Mouse (Mus musculus) forebrain, embryonic 10.5 days (tissue): ENCODE results near the gene Nfatc4. TPM values are rescaled to one million over a fixed set of nuclear protein-coding genes. Genes with fewer than 3 reads are reported as not detected.

ENCODE experiments used
- DNase-seq: peaks from one replicate; pipeline ENCODE4 v3.0.0-alpha.2; 2017; ENCODE audit warnings: low spot score; ENCODE audit errors: extremely low spot score
- H3K27ac ChIP-seq: fragments of 300-500 bp; sonication (generic); 2 replicates; pipeline ENCODE4 v1.5.1; 2016; ENCODE audit warnings: mild to moderate bottlenecking
- H3K27me3 ChIP-seq: fragments of 300-500 bp; sonication (generic); 2 replicates; pipeline ENCODE4 v1.6.1; 2016; ENCODE audit warnings: mild to moderate bottlenecking; ENCODE audit not compliant: poor library complexity, severe bottlenecking
- H3K36me3 ChIP-seq: fragments of 300-500 bp; sonication (generic); replicated peaks from 2 replicates; pipeline ENCODE4 v1.6.1; 2016; ENCODE audit warnings: mild to moderate bottlenecking, moderate library complexity
- H3K4me1 ChIP-seq: fragments of 300-500 bp; sonication (generic); 2 replicates; pipeline ENCODE4 v1.6.1; 2016
- H3K4me3 ChIP-seq: fragments of 300-500 bp; sonication (generic); 2 replicates; pipeline ENCODE4 v1.5.1; 2016; ENCODE audit warnings: mild to moderate bottlenecking, moderate library complexity
- H3K9me3 ChIP-seq: fragments of 300-500 bp; sonication (generic); 2 replicates; pipeline ENCODE4 v1.6.1; 2016; ENCODE audit warnings: mild to moderate bottlenecking, moderate library complexity
- WGBS: fragments of 180-500 bp; shearing (Covaris S2); methylation state at CpG from one replicate; pipeline ENCODE4 v1.1.7; 2016; 5-methylcytosine and 5-hydroxymethylcytosine counted together
- polyA plus RNA-seq: library from polyadenylated mRNA; unstranded; fragments of >200 nt; fragmentation: Nextera tagmentation; extraction: Ambion mirVana; gene quantifications from 2 replicates; pipeline ENCODE4 v1.2.1, GENCODE M21; 2016

Nfatc4 gene
- polyA plus RNA-seq, 1 experiment from 2014 or later = 39.1 TPM

GRCm38 (mm10) chr14:55788256-55789050 is 34.5 kb upstream of the Nfatc4 start, which contains the start of gene Ripk3:
Gene Ripk3 (minus strand): TSS chr14:55788865.
- Histone ChIP-seq H3K27ac (no peak within 1 kb of the TSS), H3K36me3 (no peaks in the 10 kb centered on the region), H3K9me3 (no peaks in the 10 kb centered on the region), H3K27me3 (peaks cover 74% of the 10 kb centered on the region), H3K4me3 (peak within 1 kb of the TSS; percentile 47), H3K4me1 (peaks cover 22% of the 10 kb centered on the region)
- DNase-seq = no peak
- WGBS = 5% methylated on average over 40 of the region's 40 CpGs

GRCm38 (mm10) chr14:55793461-55793860 is 29.5 kb upstream of the Nfatc4 start:
- H3K27ac ChIP-seq = no peak overlapping the region
- peaks cover 24% of the 10 kb centered on the region for H3K27me3 ChIP-seq
- H3K4me3 ChIP-seq = no peak overlapping the region
- peaks cover 4% of the 10 kb centered on the region for H3K4me1 ChIP-seq
- no peak for DNase-seq
- no peaks in the 10 kb centered on the region for H3K36me3 ChIP-seq
- no peaks in the 10 kb centered on the region for H3K9me3 ChIP-seq
- WGBS = 75% methylated on average over 2 of the region's 2 CpGs

GRCm38 (mm10) chr14:55793946-55794345 is 29.0 kb upstream of the Nfatc4 start:
- H3K4me3 ChIP-seq = no peak overlapping the region
- no peaks in the 10 kb centered on the region for H3K9me3 ChIP-seq
- no peaks in the 10 kb centered on the region for H3K36me3 ChIP-seq
- H3K27me3 ChIP-seq = peaks cover 20% of the 10 kb centered on the region
- 70% methylated on average over 2 of the region's 2 CpGs for WGBS
- no peak overlapping the region for H3K27ac ChIP-seq
- H3K4me1 ChIP-seq = no peaks in the 10 kb centered on the region
- no peak for DNase-seq

- no peak overlapping the region for H3K27ac ChIP-seq
- DNase-seq = no peak
- H3K9me3 ChIP-seq = no peaks in the 10 kb centered on the region
- no peaks in the 10 kb centered on the region for H3K4me1 ChIP-seq
- H3K36me3 ChIP-seq = no peaks in the 10 kb centered on the region
- H3K27me3 ChIP-seq = peaks cover 3% of the 10 kb centered on the region
- 88% methylated on average over 15 of the region's 15 CpGs for WGBS
- H3K4me3 ChIP-seq = no peak overlapping the region
Observed at GRCm38 (mm10) chr14:55795380-55796163, 27.4 kb upstream of the Nfatc4 start.

- Histone ChIP-seq H3K4me1 (peaks cover 9% of the 10 kb centered on the region), H3K27ac (peak overlapping the region; percentile 74), H3K36me3 (no peaks in the 10 kb centered on the region)
Observed at GRCm38 (mm10) chr14:55814885-55815284, 8.1 kb upstream of the Nfatc4 start.

GRCm38 (mm10) chr14:55815310-55815751 is 7.6 kb upstream of the Nfatc4 start:
- Histone ChIP-seq H3K9me3 (no peaks in the 10 kb centered on the region), H3K4me3 (peak overlapping the region; percentile 63), H3K4me1 (peaks cover 9% of the 10 kb centered on the region), H3K27ac (peak overlapping the region; percentile 74), H3K36me3 (no peaks in the 10 kb centered on the region), H3K27me3 (no peaks in the 10 kb centered on the region)
- 25% methylated on average over 17 of the region's 17 CpGs for WGBS
- DNase-seq = no peak

More at GRCm38 (mm10) chr14:55814885-55815284, 8.1 kb upstream of the Nfatc4 start:
- Histone ChIP-seq H3K9me3 (no peaks in the 10 kb centered on the region), H3K4me3 (peak overlapping the region; percentile 63), H3K27me3 (no peaks in the 10 kb centered on the region)
- DNase-seq = peak; percentile 78
- 24% methylated on average over 16 of the region's 16 CpGs for WGBS

GRCm38 (mm10) chr14:55819845-55820405 is 3.0 kb upstream of the Nfatc4 start:
- Histone ChIP-seq H3K9me3 (no peaks in the 10 kb centered on the region), H3K27me3 (no peaks in the 10 kb centered on the region), H3K4me1 (peaks cover 33% of the 10 kb centered on the region), H3K36me3 (no peaks in the 10 kb centered on the region), H3K27ac (no peak overlapping the region), H3K4me3 (no peak overlapping the region)
- 78% methylated on average over 7 of the region's 7 CpGs for WGBS
- DNase-seq = no peak

- H3K36me3 ChIP-seq = no peaks in the 10 kb centered on the region
- peaks cover 4% of the 10 kb centered on the region for H3K27me3 ChIP-seq
- H3K27ac ChIP-seq = no peak overlapping the region
- H3K9me3 ChIP-seq = no peaks in the 10 kb centered on the region
- WGBS = 89% methylated on average over 9 of the region's 9 CpGs
- DNase-seq = no peak
- H3K4me3 ChIP-seq = no peak overlapping the region
- H3K4me1 ChIP-seq = peaks cover 33% of the 10 kb centered on the region
Observed at GRCm38 (mm10) chr14:55820576-55820975, 2.4 kb upstream of the Nfatc4 start.

- Histone ChIP-seq H3K9me3 (no peaks in the 10 kb centered on the region), H3K36me3 (peaks cover 10% of the 10 kb centered on the region), H3K4me3 (peak overlapping the region; percentile 72), H3K27ac (peak overlapping the region; percentile 98), H3K27me3 (peaks cover 23% of the 10 kb centered on the region), H3K4me1 (peaks cover 51% of the 10 kb centered on the region)
- DNase-seq = peak; percentile 87
- WGBS = 6% methylated on average over 13 of the region's 13 CpGs
Observed at GRCm38 (mm10) chr14:55822435-55822990, 431 bp upstream of the Nfatc4 start.

- Histone ChIP-seq H3K27me3 (peaks cover 37% of the 10 kb centered on the region), H3K36me3 (peaks cover 25% of the 10 kb centered on the region), H3K4me1 (peaks cover 66% of the 10 kb centered on the region), H3K4me3 (peak overlapping the region; percentile 72), H3K27ac (peak overlapping the region; percentile 98), H3K9me3 (no peaks in the 10 kb centered on the region)
- DNase-seq = peak; percentile 73
- WGBS = under 1% methylated on average over 10 of the region's 10 CpGs
Observed at GRCm38 (mm10) chr14:55824001-55824480, 1.1 kb downstream of the Nfatc4 start.

- Histone ChIP-seq H3K4me1 (peaks cover 72% of the 10 kb centered on the region), H3K4me3 (peak overlapping the region; percentile 72), H3K9me3 (no peaks in the 10 kb centered on the region), H3K27ac (peak overlapping the region; percentile 98), H3K36me3 (peaks cover 31% of the 10 kb centered on the region), H3K27me3 (peaks cover 37% of the 10 kb centered on the region)
- DNase-seq = no peak
- under 1% methylated on average over 32 of the region's 32 CpGs for WGBS
Observed at GRCm38 (mm10) chr14:55824481-55825215, 1.7 kb downstream of the Nfatc4 start.
